In genomic region chr3:130760711-130761435, GRCm38 (mm10) we compare ENCODE assay signal across 8 mouse cellular contexts. TPM values are rescaled to one million over a fixed set of nuclear protein-coding genes. Genes with fewer than 3 reads are reported as not detected.
DNase-seq lines count a peak whose midpoint lies in the region; ATAC-seq and TF ChIP-seq lines count a peak whose summit lies in the region.

No protein-coding gene starts in this region.

- no peak overlapping the region for H3K4me3 ChIP-seq in forebrain, postnatal 0 days (ENCODE audit: low read depth, low read length)
- H3K4me3 ChIP-seq in forebrain, embryonic 10.5 days, result no peak overlapping the region
- no peak overlapping the region for H3K4me3 ChIP-seq in MEL (ENCODE audit: control insufficient read depth in 1 of 2, insufficient read depth in 1 of 2, low read depth in 2 of 2, low read length in 2 of 2)
- no peak overlapping the region for H3K4me3 ChIP-seq in heart, embryonic 16.5 days (ENCODE audit: low read length)
- H3K4me3 ChIP-seq in left cerebral cortex, adult 2 months, result no peak overlapping the region
- H3K4me3 ChIP-seq in midbrain, embryonic 13.5 days (replicated peaks), result no peak overlapping the region

- TF ChIP-seq EP300 in MEL (IDR thresholded peaks at IDR 0.05; ENCODE audit: low read depth in 1 of 2, low read length in 2 of 2), result no peak

- ATAC-seq in forebrain, postnatal 0 days, result no peak
- ATAC-seq in heart, embryonic 16.5 days (replicated peaks; ENCODE audit: extremely low read depth, insufficient read depth, low FRiP score), result no peak
- no peak for ATAC-seq in midbrain, embryonic 13.5 days

- no peaks in the 10 kb centered on the region for H3K27me3 ChIP-seq in forebrain, postnatal 0 days (ENCODE audit: insufficient read depth, low read length)
- H3K27me3 ChIP-seq in forebrain, embryonic 10.5 days (ENCODE audit: poor library complexity, severe bottlenecking), result no peaks in the 10 kb centered on the region; the same call in 1 of the 2 replicates
- no peaks in the 10 kb centered on the region for H3K27me3 ChIP-seq in MEL (ENCODE audit: control insufficient read depth in 1 of 2, insufficient read depth in 2 of 2, low read length in 2 of 2)
- H3K27me3 ChIP-seq in heart, embryonic 16.5 days (ENCODE audit: control insufficient read depth, insufficient read depth, low read length), result no peaks in the 10 kb centered on the region
- no peaks in the 10 kb centered on the region for H3K27me3 ChIP-seq in midbrain, embryonic 13.5 days

- H3K27ac ChIP-seq in forebrain, postnatal 0 days (ENCODE audit: low read depth, low read length), result no peak overlapping the region
- H3K27ac ChIP-seq in forebrain, embryonic 10.5 days, result no peak overlapping the region
- H3K27ac ChIP-seq in MEL (ENCODE audit: control insufficient read depth, low read depth, low read length), result no peak overlapping the region
- no peak overlapping the region for H3K27ac ChIP-seq in heart, embryonic 16.5 days (ENCODE audit: low read length)
- no peak overlapping the region for H3K27ac ChIP-seq in left cerebral cortex, adult 2 months
- peak overlapping the region; percentile 3; the same call in 1 of the 2 replicates for H3K27ac ChIP-seq in midbrain, embryonic 13.5 days

- TF ChIP-seq CTCF in forebrain, postnatal 0 days (IDR thresholded peaks at IDR 0.05; ENCODE audit: low read depth), result peak; percentile 79
- TF ChIP-seq CTCF in MEL (IDR thresholded peaks at IDR 0.05 in 2 of 3, conservative IDR thresholded peaks at IDR 0.05 in 1 of 3; ENCODE audit: control insufficient read depth in 1 of 3, insufficient read depth in 1 of 3, low read depth in 2 of 3, low read length in 3 of 3, poor library complexity in 1 of 3, severe bottlenecking in 1 of 3), result peak; percentile 27 to 78 (median 70); a peak in 5 of 6 replicates
- peak; percentile 81 for TF ChIP-seq CTCF in left cerebral cortex, adult 2 months (IDR thresholded peaks at IDR 0.05)

- TF ChIP-seq POLR2A in MEL (IDR thresholded peaks at IDR 0.05; ENCODE audit: control insufficient read depth in 1 of 2, insufficient read depth in 1 of 2, low read depth in 1 of 2, low read length in 2 of 2, poor library complexity in 1 of 2), result no peak

- H3K9ac ChIP-seq in forebrain, postnatal 0 days, result no peak overlapping the region
- H3K9ac ChIP-seq in MEL (ENCODE audit: control insufficient read depth, low read depth, low read length, poor library complexity, severe bottlenecking), result no peak overlapping the region
- no peak overlapping the region for H3K9ac ChIP-seq in heart, embryonic 16.5 days (ENCODE audit: low read length)
- H3K9ac ChIP-seq in midbrain, embryonic 13.5 days (replicated peaks), result no peak overlapping the region

- H3K4me1 ChIP-seq in forebrain, postnatal 0 days (ENCODE audit: insufficient read depth), result 0 out of 2 replicates have a peak, but pooled peaks cover 4% of the 10 kb centered on the region
- H3K4me1 ChIP-seq in forebrain, embryonic 10.5 days, result peaks cover 29% of the 10 kb centered on the region
- no peaks in the 10 kb centered on the region; a peak in 1 of 4 replicates for H3K4me1 ChIP-seq in MEL (ENCODE audit: control insufficient read depth in 1 of 2, insufficient read depth in 2 of 2, low read length in 2 of 2)
- H3K4me1 ChIP-seq in heart, embryonic 16.5 days (ENCODE audit: control insufficient read depth, insufficient read depth, low read length), result no peaks in the 10 kb centered on the region
- peaks cover 30% of the 10 kb centered on the region for H3K4me1 ChIP-seq in midbrain, embryonic 13.5 days (replicated peaks)

- TF ChIP-seq RAD21 in MEL (IDR thresholded peaks at IDR 0.05; ENCODE audit: low read depth, low read length), result peak; percentile 88

- WGBS in forebrain, postnatal 0 days, result 51% methylated on average over 24 of the region's 24 CpGs
- 67% methylated on average over 24 of the region's 24 CpGs for WGBS in forebrain, embryonic 10.5 days
- 45% methylated on average over 24 of the region's 24 CpGs for WGBS in heart, embryonic 16.5 days
- 56% methylated on average over 24 of the region's 24 CpGs for WGBS in midbrain, embryonic 13.5 days

- no peak overlapping the region for H3K4me2 ChIP-seq in forebrain, postnatal 0 days (ENCODE audit: low read depth)
- 0 out of 2 replicates have a peak overlapping the region, but pooled peaks have one; percentile 8 for H3K4me2 ChIP-seq in heart, embryonic 16.5 days (ENCODE audit: low read depth, low read length)
- no peak overlapping the region for H3K4me2 ChIP-seq in midbrain, embryonic 13.5 days (replicated peaks)

- no peaks in the 10 kb centered on the region for H3K79me2 ChIP-seq in MEL (ENCODE audit: control insufficient read depth, insufficient read depth, low read length, poor library complexity)

- DNase-seq in forebrain, postnatal 0 days, result peak; percentile 78
- no peak for DNase-seq in forebrain, embryonic 10.5 days (ENCODE audit: extremely low spot score, low spot score)
- DNase-seq in MEL (ENCODE audit: low read depth, low spot score), result peak; percentile 61
- DNase-seq in cerebellum, adult 9-11 months, result peak; percentile 6
- peak; percentile 49 to 68 for DNase-seq in left cerebral cortex, adult 2 months (ENCODE audit: extremely low spot score in 1 of 2, low spot score in 2 of 2)
- peak; percentile 57 to 78 for DNase-seq in spleen, postnatal 4 days (ENCODE audit: low spot score in 2 of 2)

- no peaks in the 10 kb centered on the region for H3K9me3 ChIP-seq in forebrain, postnatal 0 days (ENCODE audit: low read length)
- no peaks in the 10 kb centered on the region for H3K9me3 ChIP-seq in forebrain, embryonic 10.5 days
- no peaks in the 10 kb centered on the region for H3K9me3 ChIP-seq in MEL (replicated peaks; ENCODE audit: insufficient read depth, low read length)
- no peaks in the 10 kb centered on the region for H3K9me3 ChIP-seq in heart, embryonic 16.5 days (replicated peaks; ENCODE audit: control insufficient read depth, low read length)
- no peaks in the 10 kb centered on the region for H3K9me3 ChIP-seq in midbrain, embryonic 13.5 days

- no peaks in the 10 kb centered on the region for H3K36me3 ChIP-seq in forebrain, postnatal 0 days (ENCODE audit: insufficient read depth)
- no peaks in the 10 kb centered on the region for H3K36me3 ChIP-seq in forebrain, embryonic 10.5 days (replicated peaks)
- H3K36me3 ChIP-seq in MEL (ENCODE audit: control insufficient read depth in 1 of 2, insufficient read depth in 2 of 2, low read length in 2 of 2), result no peaks in the 10 kb centered on the region
- H3K36me3 ChIP-seq in heart, embryonic 16.5 days (ENCODE audit: control insufficient read depth, insufficient read depth), result no peaks in the 10 kb centered on the region
- no peaks in the 10 kb centered on the region for H3K36me3 ChIP-seq in midbrain, embryonic 13.5 days

- intact Hi-C loops in left cerebral cortex, adult 2 months (cut with DNase I), result loop anchor here (1.0 kb wide), 1 partner anchor 476 kb away; no protein-coding TSS in a partner anchor

TF ChIP-seq in MEL, 35 proteins besides CTCF, POLR2A, EP300 and RAD21:
- no peak for TF ChIP-seq MYC (IDR thresholded peaks at IDR 0.05; ENCODE audit: low read depth, low read length)
- TF ChIP-seq GABPA (IDR thresholded peaks at IDR 0.05; ENCODE audit: low read depth, low read length), result no peak
- no peak for TF ChIP-seq SIN3A (IDR thresholded peaks at IDR 0.05; ENCODE audit: low read length)
- no peak for TF ChIP-seq MYB (IDR thresholded peaks at IDR 0.05; ENCODE audit: low read depth, low read length)
- TF ChIP-seq SMC3 (IDR thresholded peaks at IDR 0.05; ENCODE audit: low read depth, low read length), result peak; percentile 72
- no peak for TF ChIP-seq ZNF384 (IDR thresholded peaks at IDR 0.05; ENCODE audit: low read depth, low read length)
- peak; percentile 59 for TF ChIP-seq ZC3H11A (IDR thresholded peaks at IDR 0.05; ENCODE audit: low read depth, low read length)

RNA-seq across cellular contexts. Expression of gene Rpl34, which starts 30.7 kb away (rescaled TPM):
- total RNA-seq in forebrain, postnatal 0 days (2014; rRNA removed), result 609 and 774 TPM in 2 replicates
- 566 and 750 TPM in 2 replicates for polyA plus RNA-seq in forebrain, postnatal 0 days (2015; fragmentation: Nextera tagmentation; extraction: Ambion mirVana)
- polyA plus RNA-seq in forebrain, embryonic 10.5 days (2016; fragmentation: Nextera tagmentation; extraction: Ambion mirVana), result 923 and 949 TPM in 2 replicates
- 1,619 and 1,639 TPM in 2 replicates for total RNA-seq in MEL (2012; rRNA removed)
- 100 to 1,000 TPM; 451 to 895 TPM for polyA plus RNA-seq in MEL (2012; ENCODE audit: insufficient read depth in 1 of 2, insufficient read length in 2 of 2, low read depth in 1 of 2, low replicate concordance in 2 of 2, missing spikeins in 1 of 2)
- polyA plus RNA-seq in heart, embryonic 16.5 days (2015; fragmentation: Nextera tagmentation; extraction: Ambion mirVana), result 445 and 463 TPM in 2 replicates
- total RNA-seq in left cerebral cortex, adult 2 months (2021), result 100 to 1,000 TPM; 315 to 326 TPM
- 646 and 703 TPM in 2 replicates for polyA plus RNA-seq in midbrain, embryonic 13.5 days (2015; fragmentation: Nextera tagmentation; extraction: Ambion mirVana)

RNA-seq across cellular contexts. Expression of gene Ostc, which starts 51.6 kb away (rescaled TPM):
- total RNA-seq in forebrain, postnatal 0 days (2014; rRNA removed), result 118 and 146 TPM in 2 replicates
- polyA plus RNA-seq in forebrain, postnatal 0 days (2015; fragmentation: Nextera tagmentation; extraction: Ambion mirVana), result 186 and 197 TPM in 2 replicates
- 330 TPM in 2 replicates for polyA plus RNA-seq in forebrain, embryonic 10.5 days (2016; fragmentation: Nextera tagmentation; extraction: Ambion mirVana)
- 185 and 196 TPM in 2 replicates for total RNA-seq in MEL (2012; rRNA removed)
- 100 to 1,000 TPM in 1 of 2 experiments, not detected in 1; 199 TPM for polyA plus RNA-seq in MEL (2012; ENCODE audit: insufficient read depth in 1 of 2, insufficient read length in 2 of 2, low read depth in 1 of 2, low replicate concordance in 2 of 2, missing spikeins in 1 of 2)
- polyA plus RNA-seq in heart, embryonic 16.5 days (2015; fragmentation: Nextera tagmentation; extraction: Ambion mirVana), result 214 and 231 TPM in 2 replicates
- total RNA-seq in left cerebral cortex, adult 2 months (2021), result 10 to 100 TPM; 54.5 to 55.0 TPM
- polyA plus RNA-seq in midbrain, embryonic 13.5 days (2015; fragmentation: Nextera tagmentation; extraction: Ambion mirVana), result 242 and 243 TPM in 2 replicates
